In genomic region chr2:72285888-72286661, GRCm38 (mm10) we compare ENCODE assay signal across 8 mouse cellular contexts. TPM values are rescaled to one million over a fixed set of nuclear protein-coding genes. Genes with fewer than 3 reads are reported as not detected.
DNase-seq lines count a peak whose midpoint lies in the region; ATAC-seq and TF ChIP-seq lines count a peak whose summit lies in the region.

No protein-coding gene starts in this region.

- no peaks in the 10 kb centered on the region for H3K9me3 ChIP-seq in G1E (replicated peaks)
- no peaks in the 10 kb centered on the region for H3K9me3 ChIP-seq in heart, embryonic 12.5 days (replicated peaks)
- no peaks in the 10 kb centered on the region for H3K9me3 ChIP-seq in midbrain, embryonic 10.5 days (replicated peaks)

- H3K4me3 ChIP-seq in C2C12 (ENCODE audit: insufficient read depth, poor library complexity, severe bottlenecking) = peak overlapping the region; percentile 71
- peak overlapping the region; percentile 86 for H3K4me3 ChIP-seq in G1E (ENCODE audit: low read depth, low read length)
- peak overlapping the region; percentile 90 for H3K4me3 ChIP-seq in heart, embryonic 12.5 days
- H3K4me3 ChIP-seq in midbrain, embryonic 10.5 days = peak overlapping the region; percentile 78

- H3K79me2 ChIP-seq in C2C12 (ENCODE audit: control insufficient read depth, insufficient read depth) = peaks cover 50% of the 10 kb centered on the region

- H3K9ac ChIP-seq in heart, embryonic 12.5 days = peak overlapping the region; percentile 96

- peaks cover 19% of the 10 kb centered on the region for H3K4me1 ChIP-seq in G1E (ENCODE audit: insufficient read depth, low read depth, low read length)
- H3K4me1 ChIP-seq in heart, embryonic 12.5 days (replicated peaks) = peaks cover 44% of the 10 kb centered on the region
- peaks cover 10% of the 10 kb centered on the region for H3K4me1 ChIP-seq in midbrain, embryonic 10.5 days

- peak overlapping the region; percentile 71 for H3K4me2 ChIP-seq in heart, embryonic 12.5 days

- WGBS in heart, embryonic 12.5 days = 2% methylated on average over 43 of the region's 60 CpGs
- WGBS in midbrain, embryonic 10.5 days = 3% methylated on average over 42 of the region's 60 CpGs

- H3ac ChIP-seq in C2C12 (ENCODE audit: control insufficient read depth, insufficient read length, low read depth) = peak overlapping the region; percentile 90

- TF ChIP-seq CTCF in C2C12 (IDR thresholded peaks at IDR 0.05; ENCODE audit: control insufficient read depth, insufficient read depth, insufficient read length) (no peak), G1E (IDR thresholded peaks at IDR 0.05; ENCODE audit: low read depth, low read length) (no peak)

- H3K79me3 ChIP-seq in C2C12 (ENCODE audit: low read depth) = peaks cover 40% of the 10 kb centered on the region

- no peaks in the 10 kb centered on the region for H3K27me3 ChIP-seq in C2C12 (ENCODE audit: control insufficient read depth, insufficient read depth, insufficient read length)
- H3K27me3 ChIP-seq in G1E (ENCODE audit: insufficient read depth, low read length) = peaks cover 17% of the 10 kb centered on the region
- H3K27me3 ChIP-seq in heart, embryonic 12.5 days (replicated peaks) = no peaks in the 10 kb centered on the region
- H3K27me3 ChIP-seq in midbrain, embryonic 10.5 days (ENCODE audit: low read depth, poor library complexity, severe bottlenecking) = peaks cover 18% of the 10 kb centered on the region

- ATAC-seq in G1E (ENCODE audit: extremely low read depth, insufficient number of reproducible peaks, low FRiP score, poor library complexity, severe bottlenecking) = no peak
- ATAC-seq in common myeloid progenitor, adult 5-6 weeks (replicated peaks; ENCODE audit: low read depth, poor library complexity, severe bottlenecking) = peak; percentile 23; the same call in 1 of the 2 replicates
- ATAC-seq in heart, embryonic 12.5 days (ENCODE audit: insufficient number of reproducible peaks, low FRiP score) = peak; percentile 67

- H3K36me3 ChIP-seq in C2C12 (ENCODE audit: control insufficient read depth, insufficient read depth) (peaks cover 13% of the 10 kb centered on the region), G1E (replicated peaks) (peaks cover 16% of the 10 kb centered on the region)
- no peaks in the 10 kb centered on the region for H3K36me3 ChIP-seq in heart, embryonic 12.5 days
- H3K36me3 ChIP-seq in midbrain, embryonic 10.5 days = no peaks in the 10 kb centered on the region

- peak; percentile 19 for DNase-seq in G1E (ENCODE audit: low spot score)
- peak; percentile 54 to 71 for DNase-seq in kidney, postnatal 4 days
- peak; percentile 59 for DNase-seq in midbrain, embryonic 10.5 days (ENCODE audit: low spot score)
- DNase-seq in testis, postnatal 10 days (ENCODE audit: low spot score) = peak; percentile 64
- no peak for DNase-seq in layer of hippocampus, adult 9-10 months (ENCODE audit: low spot score)

- peak overlapping the region; percentile 92 for H3K27ac ChIP-seq in heart, embryonic 12.5 days (ENCODE audit: poor library complexity, severe bottlenecking)
- peak overlapping the region; percentile 90 for H3K27ac ChIP-seq in midbrain, embryonic 10.5 days (replicated peaks)

TF ChIP-seq in C2C12, 6 proteins besides CTCF, POLR2A, EP300 and RAD21:
- TF ChIP-seq CEBPB (IDR thresholded peaks at IDR 0.05; ENCODE audit: low read depth) (peak; percentile 78), USF1 (IDR thresholded peaks at IDR 0.05; ENCODE audit: low read depth) (no peak), MAX (IDR thresholded peaks at IDR 0.05) (no peak), FOSL1 (IDR thresholded peaks at IDR 0.05; ENCODE audit: insufficient read depth, low read length, poor library complexity, severe bottlenecking) (no peak), MYOG (IDR thresholded peaks at IDR 0.05; ENCODE audit: control insufficient read depth, extremely low read depth, insufficient read length) (no peak), MYOD1 (IDR thresholded peaks at IDR 0.05; ENCODE audit: control insufficient read depth, insufficient read length, low read depth) (no peak)

RNA-seq across cellular contexts. Expression of gene Map3k20, which starts 0.6 kb away (rescaled TPM):
- polyA plus RNA-seq in C2C12 (2012; fragmentation: generic; extraction: Trizol) (19.5 TPM), G1E (2012) (2.1 and 2.3 TPM in 2 replicates)
- total RNA-seq in G1E (2014; fragmentation: Nextera tagmentation) (58.0 and 60.5 TPM in 2 replicates), G1E (2017) (18.9 and 23.2 TPM in 2 replicates)
- total RNA-seq in common myeloid progenitor, adult 5-6 weeks (2017) = 49.6 and 66.9 TPM in 2 replicates
- 77.2 and 81.3 TPM in 2 replicates for polyA plus RNA-seq in heart, embryonic 12.5 days (2016; fragmentation: Nextera tagmentation; extraction: Ambion mirVana)
- 7.4 and 8.2 TPM in 2 replicates for polyA plus RNA-seq in midbrain, embryonic 10.5 days (2016; fragmentation: Nextera tagmentation; extraction: Ambion mirVana)
